Mouse (Mus musculus) heart, adult 8-10 months (tissue): ENCODE data around the gene Clec4a1. TPM values are rescaled to one million over a fixed set of nuclear protein-coding genes. Genes with fewer than 3 reads are reported as not detected.

Source experiments
- total RNA-seq, 4 experiments: library from RNA; stranded (reverse); gene quantifications; 2 replicates each; pipeline ENCODE4 v1.2.4; 2022

Gene Clec4a1
- total RNA-seq, 4 experiments from 2014 or later, result 2.5 to 3.7 (median 2.7) TPM

Other genes starting within 250 kb of the Clec4a1 start
- gene Nanog, start 214.4 kb upstream of the Clec4a1 start, total RNA-seq, result not detected
- gene Slc2a3, start 120.2 kb upstream of the Clec4a1 start, total RNA-seq, result 1 to 10 TPM; 2.3 to 2.9 (median 2.4) TPM
- 10 to 100 TPM; 26.3 to 31.5 (median 29.1) TPM for gene Foxj2, start 101.9 kb upstream of the Clec4a1 start, total RNA-seq
- gene C3ar1, start 65.7 kb upstream of the Clec4a1 start, total RNA-seq, result 1 to 10 TPM; 2.0 to 3.5 (median 2.5) TPM
- 10 to 100 TPM; 17.1 to 22.1 (median 20.1) TPM for gene Necap1, start 47.4 kb upstream of the Clec4a1 start, total RNA-seq
- gene Clec4a3, start 30.7 kb downstream of the Clec4a1 start, total RNA-seq, result 1 to 10 TPM; 1.2 to 3.4 (median 2.2) TPM
- not detected for gene Clec4a4, start 68.5 kb downstream of the Clec4a1 start, total RNA-seq
- gene Clec4b1, start 128.1 kb downstream of the Clec4a1 start, total RNA-seq, result under 1 TPM in 1 of 4 experiments, not detected in 3; 0.57 TPM
- 1 to 10 TPM; 1.0 to 2.3 (median 1.4) TPM for gene Clec4a2, start 184.6 kb downstream of the Clec4a1 start, total RNA-seq